Mouse (Mus musculus) lung, postnatal 0 days (tissue): ENCODE data around the gene Sema3b. TPM values are rescaled to one million over a fixed set of nuclear protein-coding genes. Genes with fewer than 3 reads are reported as not detected.
A peak's percentile ranks its signal among the peaks of the same experiment; 100 is the strongest.

ENCODE experiments used
- ATAC-seq: fragments of 200-750 bp; cut with Nextera tagmentation; 2 replicates; pipeline ENCODE4 v1.8.0; 2017; ENCODE audit warnings: moderate library complexity
- DNase-seq: peaks from one replicate; pipeline ENCODE4 v3.0.0-alpha.2; 2016; ENCODE audit warnings: low spot score
- H3K27ac ChIP-seq: fragments of 300-500 bp; sonication (generic); 2 replicates; pipeline ENCODE4 v1.5.1; 2014; ENCODE audit warnings: antibody characterized with exemption, mild to moderate bottlenecking, low read length, mixed read lengths
- H3K27me3 ChIP-seq: fragments of 300-500 bp; sonication (generic); replicated peaks from 2 replicates; pipeline ENCODE4 v1.6.1; 2014; ENCODE audit warnings: low read length, mixed read lengths; ENCODE audit not compliant: insufficient read depth
- H3K36me3 ChIP-seq: fragments of 300-500 bp; sonication (generic); 2 replicates; pipeline ENCODE4 v1.6.1; 2014; ENCODE audit warnings: low read length, mixed read lengths; ENCODE audit not compliant: insufficient read depth
- H3K4me1 ChIP-seq: fragments of 300-500 bp; sonication (generic); 2 replicates; pipeline ENCODE4 v1.6.1; 2014; ENCODE audit warnings: antibody characterized with exemption, low read depth, low read length, mixed read lengths; ENCODE audit not compliant: insufficient read depth
- H3K4me2 ChIP-seq: fragments of 300-500 bp; sonication (generic); replicated peaks from 2 replicates; pipeline ENCODE4 v1.6.1; 2014; ENCODE audit warnings: low read depth, mild to moderate bottlenecking, low read length, moderate library complexity, mixed read lengths
- H3K4me3 ChIP-seq: fragments of 300-500 bp; sonication (generic); 2 replicates; pipeline ENCODE4 v1.5.1; 2014; ENCODE audit warnings: low read depth, low read length
- H3K9ac ChIP-seq: fragments of 300-500 bp; sonication (generic); replicated peaks from 2 replicates; pipeline ENCODE4 v1.6.1; 2014; ENCODE audit warnings: low read depth, mild to moderate bottlenecking
- H3K9me3 ChIP-seq: fragments of 300-500 bp; sonication (generic); 2 replicates; pipeline ENCODE4 v1.6.1; 2016; ENCODE audit warnings: low read length, mixed read lengths
- CTCF ChIP-seq: IDR thresholded peaks from 2 replicates; pipeline ENCODE4 v1.5.1; 2016; ENCODE audit warnings: antibody characterized with exemption, mild to moderate bottlenecking
- EP300 ChIP-seq: IDR thresholded peaks from 2 replicates; pipeline ENCODE4 v1.6.1; 2016; ENCODE audit warnings: antibody characterized with exemption, mild to moderate bottlenecking, control low read depth
- WGBS: fragments of 180-500 bp; shearing (Covaris S2); extraction: QIAGEN DNeasy Blood & Tissue Kit; methylation state at CpG from one replicate; pipeline ENCODE4 v1.1.7; 2014; 5-methylcytosine and 5-hydroxymethylcytosine counted together
- polyA plus RNA-seq: library from polyadenylated mRNA; unstranded; fragments of >200 nt; fragmentation: Nextera tagmentation; extraction: Ambion mirVana; gene quantifications from 2 replicates; pipeline ENCODE4 v1.2.1, GENCODE M21; 2015

Sema3b gene
- polyA plus RNA-seq, 1 experiment from 2014 or later: 34.3 TPM

DNA sequence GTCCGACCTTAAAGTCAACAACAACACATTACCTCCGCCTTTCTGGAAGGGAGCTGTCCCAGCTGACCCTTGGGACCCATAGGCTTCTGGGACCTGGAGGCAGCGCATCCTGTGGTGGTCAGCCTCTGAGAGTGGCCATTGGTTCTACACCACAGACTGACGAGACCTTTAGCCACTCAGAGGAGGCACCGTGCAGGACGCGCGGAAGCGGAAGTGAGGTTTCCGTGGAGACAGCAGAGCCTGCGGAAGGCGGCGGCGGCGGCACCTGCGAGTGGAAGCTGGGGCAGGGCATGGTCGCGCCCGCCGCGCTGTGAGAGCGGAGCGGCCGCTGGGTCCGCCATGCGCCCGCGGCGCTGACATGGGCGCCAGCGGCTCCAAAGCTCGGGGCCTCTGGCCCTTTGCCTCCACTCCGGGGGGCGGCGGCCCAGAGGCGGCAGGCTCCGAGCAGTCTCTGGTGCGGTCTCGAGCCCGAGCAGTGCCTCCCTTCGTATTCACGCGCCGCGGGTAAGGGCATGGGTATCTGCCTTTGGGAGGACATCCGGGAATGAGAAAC is 45.9 kb downstream of the Sema3b start, which contains the start of gene Tusc2:
Gene Tusc2, plus strand, starts transcription at position 227 of the 553 bp plus-strand sequence.
- Histone ChIP-seq H3K27ac (peak within 1 kb of the TSS; percentile 82), H3K4me2 (peak within 1 kb of the TSS; percentile 91), H3K36me3 (peaks cover 30% of the 10 kb centered on the region; the same call in 1 of the 2 replicates), H3K4me3 (peak within 1 kb of the TSS; percentile 74), H3K27me3 (no peaks in the 10 kb centered on the region), H3K4me1 (peaks cover 11% of the 10 kb centered on the region; the same call in 1 of the 2 replicates), H3K9ac (peak within 1 kb of the TSS; percentile 65), H3K9me3 (no peaks in the 10 kb centered on the region)
- TF ChIP-seq CTCF (no peak), EP300 (0 out of 2 replicates have a peak, but pooled peaks have one; percentile 23)
- ATAC-seq (peak; percentile 91), DNase-seq (peak; percentile 97)
- 1% methylated on average over 46 of the region's 46 CpGs for WGBS

DNA sequence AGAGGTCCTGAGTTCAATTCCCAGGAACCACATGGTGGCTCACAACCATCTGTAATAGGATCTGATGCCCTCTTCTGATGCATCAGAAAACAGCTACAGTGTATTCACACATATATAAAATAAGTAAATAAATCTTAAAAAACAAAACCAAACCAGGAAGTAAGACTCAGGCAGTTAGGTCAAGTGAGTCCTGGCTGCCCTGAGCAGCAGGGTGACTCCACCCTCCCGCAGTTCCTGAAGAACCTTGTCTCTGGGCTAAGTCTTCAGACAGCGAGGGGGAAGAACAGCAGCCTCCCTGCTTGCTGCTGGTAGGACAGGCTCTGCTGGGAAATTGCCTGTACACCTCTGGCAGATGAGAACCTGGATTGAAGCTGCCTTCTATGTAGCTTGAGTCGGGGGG is 52.7 kb downstream of the Sema3b start:
- H3K27ac ChIP-seq: peak overlapping the region; percentile 99; the same call in 1 of the 2 replicates
- H3K9ac ChIP-seq: no peak overlapping the region; the same call in 1 of the 2 replicates
- DNase-seq (peak; percentile 55), ATAC-seq (no peak)
- H3K36me3 ChIP-seq: peaks cover 38% of the 10 kb centered on the region; the same call in 1 of the 2 replicates
- 42% methylated on average over 3 of the region's 3 CpGs for WGBS
- peak overlapping the region; percentile 78 for H3K4me2 ChIP-seq
- TF ChIP-seq CTCF: no peak
- TF ChIP-seq EP300: no peak
- no peaks in the 10 kb centered on the region for H3K27me3 ChIP-seq
- peak overlapping the region; percentile 79; the same call in 1 of the 2 replicates for H3K4me3 ChIP-seq
- H3K4me1 ChIP-seq: peaks cover 30% of the 10 kb centered on the region
- H3K9me3 ChIP-seq: no peaks in the 10 kb centered on the region

DNA sequence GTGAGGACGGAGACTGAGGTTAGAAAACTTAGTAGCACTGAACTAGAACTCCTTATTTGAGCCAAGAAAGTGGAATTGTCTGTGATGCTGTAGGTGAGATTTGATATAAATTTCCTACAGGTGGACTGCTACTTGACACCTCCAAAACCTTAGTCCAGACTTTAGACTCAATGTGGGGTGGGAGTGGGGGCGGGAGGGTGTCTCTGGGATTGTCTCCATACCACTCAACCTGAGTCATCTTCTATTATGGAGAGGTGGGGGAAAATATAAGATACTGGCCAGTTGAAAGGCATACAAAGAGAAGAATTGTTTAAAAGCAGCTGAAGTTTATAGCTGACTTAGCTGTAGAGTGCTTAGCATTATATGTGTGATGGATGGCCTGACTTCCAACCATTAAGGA is 53.3 kb downstream of the Sema3b start:
- Histone ChIP-seq H3K27ac (peak overlapping the region; percentile 99), H3K4me3 (peak overlapping the region; percentile 79), H3K36me3 (peaks cover 34% of the 10 kb centered on the region; the same call in 1 of the 2 replicates), H3K27me3 (no peaks in the 10 kb centered on the region), H3K4me2 (peak overlapping the region; percentile 78), H3K4me1 (peaks cover 36% of the 10 kb centered on the region), H3K9ac (peak overlapping the region; percentile 72), H3K9me3 (no peaks in the 10 kb centered on the region)
- ATAC-seq (no peak), DNase-seq (no peak)
- WGBS: 30% methylated on average over 2 of the region's 2 CpGs
- TF ChIP-seq CTCF: no peak
- no peak for TF ChIP-seq EP300

DNA sequence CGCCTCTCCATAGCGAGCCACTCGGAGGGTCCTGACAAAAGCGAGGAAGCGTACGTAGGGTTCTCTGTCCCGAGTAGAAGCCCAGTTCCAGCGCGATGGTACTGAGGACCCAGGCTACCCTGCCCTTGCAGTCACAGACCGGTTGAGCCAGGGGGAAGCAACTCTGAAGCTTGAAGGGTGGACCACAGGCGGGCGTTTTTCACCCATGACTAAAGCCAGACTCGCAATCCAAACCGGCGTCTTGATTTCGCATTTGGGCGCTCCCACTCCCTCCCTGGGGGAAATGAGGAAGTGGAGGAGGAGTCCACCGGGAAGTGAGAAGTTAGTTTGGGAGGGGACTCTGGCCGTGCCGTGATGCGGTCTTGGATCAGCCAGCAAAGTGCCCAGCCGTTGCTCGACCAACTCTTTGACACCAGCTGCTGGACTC is 54.0 kb downstream of the Sema3b start:
- H3K4me3 ChIP-seq: peak overlapping the region; percentile 79
- H3K9ac ChIP-seq: peak overlapping the region; percentile 72
- H3K36me3 ChIP-seq: peaks cover 30% of the 10 kb centered on the region; the same call in 1 of the 2 replicates
- under 1% methylated on average over 22 of the region's 23 CpGs for WGBS
- no peaks in the 10 kb centered on the region for H3K9me3 ChIP-seq
- ATAC-seq: peak; percentile 29
- no peaks in the 10 kb centered on the region for H3K27me3 ChIP-seq
- DNase-seq: peak; percentile 96
- H3K4me2 ChIP-seq: peak overlapping the region; percentile 78
- H3K4me1 ChIP-seq: peaks cover 36% of the 10 kb centered on the region
- 0 out of 2 replicates have a peak, but pooled peaks have one; percentile 24 for TF ChIP-seq CTCF
- 0 out of 2 replicates have a peak, but pooled peaks have one; percentile 17 for TF ChIP-seq EP300
- H3K27ac ChIP-seq: peak overlapping the region; percentile 99

DNA sequence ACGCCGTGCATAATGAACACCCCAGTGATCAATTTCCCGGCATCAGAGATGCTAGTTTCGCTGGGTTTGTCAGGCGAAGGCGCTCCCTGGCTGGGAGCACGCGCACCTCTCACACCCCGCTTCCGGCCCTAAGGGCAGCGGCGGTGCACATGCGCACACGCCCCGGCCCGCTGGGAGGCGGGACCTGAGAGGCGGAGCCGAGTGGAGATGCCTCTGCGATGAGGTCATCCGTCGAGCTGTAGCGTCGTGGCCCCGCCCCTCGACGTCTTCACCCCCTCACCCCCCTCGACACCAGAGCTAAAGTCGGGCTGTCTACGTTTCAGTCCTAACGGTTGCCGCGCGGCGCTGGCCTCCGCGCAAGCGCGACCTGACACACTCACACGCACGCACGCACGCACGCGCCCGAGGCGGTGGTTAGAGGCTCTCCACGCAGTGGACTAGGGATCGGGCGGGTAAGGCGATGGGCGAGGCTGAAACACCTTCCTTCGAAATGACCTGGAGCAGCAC is 54.7 kb downstream of the Sema3b start:
- TF ChIP-seq CTCF (peak; percentile 44; the same call in 1 of the 2 replicates), EP300 (no peak; the same call in 1 of the 2 replicates)
- peak overlapping the region; percentile 72 for H3K9ac ChIP-seq
- H3K36me3 ChIP-seq: peaks cover 24% of the 10 kb centered on the region; the same call in 1 of the 2 replicates
- H3K9me3 ChIP-seq: no peaks in the 10 kb centered on the region
- H3K27me3 ChIP-seq: no peaks in the 10 kb centered on the region
- 3% methylated on average over 50 of the region's 53 CpGs for WGBS
- H3K4me2 ChIP-seq: peak overlapping the region; percentile 78
- DNase-seq (peak; percentile 99), ATAC-seq (peak; percentile 90)
- H3K4me3 ChIP-seq: peak overlapping the region; percentile 79
- peak overlapping the region; percentile 99 for H3K27ac ChIP-seq
- H3K4me1 ChIP-seq: peaks cover 36% of the 10 kb centered on the region

DNA sequence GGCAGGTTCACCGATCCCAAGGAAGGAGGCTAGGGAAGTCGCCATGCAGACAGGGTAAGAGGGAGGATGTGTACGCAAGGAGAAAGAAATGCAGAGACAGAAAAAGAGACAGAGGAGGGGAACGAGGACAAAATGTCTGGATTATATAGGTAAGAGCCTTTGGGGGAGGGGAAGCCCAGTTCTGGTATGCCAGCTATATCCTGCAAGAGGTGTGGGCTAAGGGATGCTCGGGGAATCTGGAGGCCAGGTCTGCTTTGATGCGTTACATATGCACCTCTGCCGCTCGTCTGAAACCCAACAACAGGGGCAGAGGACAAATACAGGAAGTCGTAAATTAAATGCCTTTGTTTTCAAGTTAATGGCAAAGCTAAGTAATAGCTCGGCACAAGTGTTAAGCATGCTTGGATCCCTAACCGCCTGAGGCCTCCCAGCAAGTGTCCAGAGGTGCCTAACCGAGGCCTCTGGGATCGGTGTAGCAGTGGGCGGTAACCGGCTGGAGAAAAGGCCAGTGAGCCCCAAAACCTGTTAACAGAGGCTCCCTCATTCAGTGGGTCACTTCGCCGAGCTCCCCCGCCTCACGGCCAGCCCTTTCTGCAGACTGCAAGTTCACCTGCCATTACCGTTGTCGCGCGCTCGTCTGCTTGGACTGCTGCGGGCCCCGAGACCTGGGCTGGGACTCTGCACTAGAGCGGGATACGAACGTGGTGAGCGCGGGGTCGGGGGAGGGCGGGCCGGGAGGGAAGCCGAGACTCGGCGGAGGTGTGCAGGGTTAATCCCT is 55.3 kb downstream of the Sema3b start:
- H3K27me3 ChIP-seq: no peaks in the 10 kb centered on the region
- peaks cover 36% of the 10 kb centered on the region for H3K4me1 ChIP-seq
- peak overlapping the region; percentile 82 for H3K27ac ChIP-seq
- ATAC-seq (peak; percentile 14), DNase-seq (no peak)
- no peaks in the 10 kb centered on the region for H3K9me3 ChIP-seq
- WGBS: 5% methylated on average over 36 of the region's 37 CpGs
- peak overlapping the region; percentile 23; the same call in 1 of the 2 replicates for H3K9ac ChIP-seq
- H3K4me2 ChIP-seq: peak overlapping the region; percentile 78
- peaks cover 18% of the 10 kb centered on the region; the same call in 1 of the 2 replicates for H3K36me3 ChIP-seq
- H3K4me3 ChIP-seq: peak overlapping the region; percentile 79
- TF ChIP-seq CTCF: no peak
- no peak for TF ChIP-seq EP300
